Mouse (Mus musculus) embryonic facial prominence, embryonic 13.5 days (tissue): ENCODE measurements around the gene Sh3bp5. TPM values are rescaled to one million over a fixed set of nuclear protein-coding genes. Genes with fewer than 3 reads are reported as not detected.

Experiments used
- ATAC-seq: fragments of 200-750 bp; cut with Nextera tagmentation; 2 replicates; pipeline ENCODE4 v1.8.0; 2017; ENCODE audit warnings: low read depth; ENCODE audit not compliant: insufficient number of reproducible peaks, insufficient read depth, low FRiP score, low TSS enrichment
- H3K27ac ChIP-seq: fragments of 300-500 bp; sonication (generic); 2 replicates; pipeline ENCODE4 v1.5.1; 2015; ENCODE audit warnings: moderate library complexity, mild to moderate bottlenecking, inconsistent platforms
- H3K27me3 ChIP-seq: fragments of 300-500 bp; sonication (generic); 2 replicates; pipeline ENCODE4 v1.6.1; 2015; ENCODE audit warnings: mild to moderate bottlenecking, inconsistent platforms
- H3K36me3 ChIP-seq: fragments of 300-500 bp; sonication (generic); 2 replicates; pipeline ENCODE4 v1.6.1; 2015; ENCODE audit warnings: mild to moderate bottlenecking, inconsistent platforms
- H3K4me1 ChIP-seq: fragments of 300-500 bp; sonication (generic); 2 replicates; pipeline ENCODE4 v1.6.1; 2015; ENCODE audit warnings: inconsistent platforms
- H3K4me2 ChIP-seq: fragments of 300-500 bp; sonication (generic); 2 replicates; pipeline ENCODE4 v1.6.1; 2015; ENCODE audit warnings: moderate library complexity, mild to moderate bottlenecking, inconsistent platforms
- H3K4me3 ChIP-seq: fragments of 300-500 bp; sonication (generic); 2 replicates; pipeline ENCODE4 v1.5.1; 2015; ENCODE audit warnings: mild to moderate bottlenecking, inconsistent platforms
- H3K9ac ChIP-seq: fragments of 300-500 bp; sonication (generic); 2 replicates; pipeline ENCODE4 v1.6.1; 2015; ENCODE audit warnings: mild to moderate bottlenecking, inconsistent platforms
- H3K9me3 ChIP-seq: fragments of 300-500 bp; sonication (generic); 2 replicates; pipeline ENCODE4 v1.6.1; 2016; ENCODE audit warnings: inconsistent platforms
- WGBS: fragments of 180-500 bp; shearing (Covaris S2); methylation state at CpG from one replicate; pipeline ENCODE4 v1.1.7; 2015; ENCODE audit warnings: mixed read lengths; 5-methylcytosine and 5-hydroxymethylcytosine counted together
- polyA plus RNA-seq: library from polyadenylated mRNA; unstranded; fragments of >200 nt; fragmentation: Nextera tagmentation; extraction: Ambion mirVana; gene quantifications from 2 replicates; pipeline ENCODE4 v1.2.1, GENCODE M21; 2015

Gene Sh3bp5
- polyA plus RNA-seq, 1 experiment from 2014 or later, result 40.1 TPM

- H3K36me3 ChIP-seq, result no peaks in the 10 kb centered on the region
- H3K4me3 ChIP-seq, result no peak overlapping the region
- H3K27me3 ChIP-seq, result no peaks in the 10 kb centered on the region
- H3K27ac ChIP-seq, result no peak overlapping the region
- H3K4me1 ChIP-seq, result peaks cover 40% of the 10 kb centered on the region
- 77% methylated on average over 16 of the region's 16 CpGs for WGBS
- ATAC-seq, result no peak
- no peak overlapping the region for H3K4me2 ChIP-seq
- H3K9me3 ChIP-seq, result no peaks in the 10 kb centered on the region
- H3K9ac ChIP-seq, result no peak overlapping the region
These were observed 18.9 kb downstream of the Sh3bp5 start for GRCm38 (mm10) chr14:31416835-31417549.

- ATAC-seq, result no peak
- Histone ChIP-seq H3K36me3 (peaks cover under 1% of the 10 kb centered on the region; the same call in 1 of the 2 replicates), H3K4me1 (peaks cover 40% of the 10 kb centered on the region), H3K9me3 (no peaks in the 10 kb centered on the region), H3K9ac (no peak overlapping the region), H3K27ac (no peak overlapping the region), H3K4me2 (no peak overlapping the region), H3K27me3 (no peaks in the 10 kb centered on the region), H3K4me3 (no peak overlapping the region)
- 78% methylated on average over 3 of the region's 3 CpGs for WGBS
These were observed 19.5 kb downstream of the Sh3bp5 start for GRCm38 (mm10) chr14:31416411-31416810.

GRCm38 (mm10) chr14:31414967-31415376 is 20.9 kb downstream of the Sh3bp5 start:
- 61% methylated on average over 7 of the region's 7 CpGs for WGBS
- Histone ChIP-seq H3K27ac (no peak overlapping the region), H3K9ac (no peak overlapping the region)

GRCm38 (mm10) chr14:31414235-31414966 is 21.5 kb downstream of the Sh3bp5 start:
- H3K4me1 ChIP-seq, result peaks cover 43% of the 10 kb centered on the region
- H3K27ac ChIP-seq, result no peak overlapping the region
- no peak overlapping the region for H3K4me3 ChIP-seq
- H3K36me3 ChIP-seq, result peaks cover 13% of the 10 kb centered on the region
- WGBS, result 61% methylated on average over 10 of the region's 10 CpGs
- no peaks in the 10 kb centered on the region for H3K27me3 ChIP-seq
- no peak overlapping the region for H3K9ac ChIP-seq
- H3K4me2 ChIP-seq, result no peak overlapping the region
- no peaks in the 10 kb centered on the region for H3K9me3 ChIP-seq
- ATAC-seq, result no peak

More at GRCm38 (mm10) chr14:31414967-31415376, 20.9 kb downstream of the Sh3bp5 start:
- Histone ChIP-seq H3K4me2 (no peak overlapping the region), H3K27me3 (no peaks in the 10 kb centered on the region), H3K9me3 (no peaks in the 10 kb centered on the region), H3K4me3 (no peak overlapping the region), H3K36me3 (peaks cover 13% of the 10 kb centered on the region), H3K4me1 (peaks cover 43% of the 10 kb centered on the region)
- no peak for ATAC-seq

- Histone ChIP-seq H3K27ac (no peak overlapping the region), H3K4me3 (no peak overlapping the region), H3K27me3 (no peaks in the 10 kb centered on the region), H3K9me3 (no peaks in the 10 kb centered on the region), H3K9ac (no peak overlapping the region), H3K36me3 (peaks cover 13% of the 10 kb centered on the region), H3K4me2 (no peak overlapping the region), H3K4me1 (peaks cover 45% of the 10 kb centered on the region)
- 29% methylated on average over 6 of the region's 6 CpGs for WGBS
- no peak for ATAC-seq
These were observed 22.3 kb downstream of the Sh3bp5 start for GRCm38 (mm10) chr14:31413475-31414086.

GRCm38 (mm10) chr14:31412651-31413056 is 23.2 kb downstream of the Sh3bp5 start:
- H3K4me2 ChIP-seq, result no peak overlapping the region
- peaks cover 13% of the 10 kb centered on the region for H3K36me3 ChIP-seq
- no peak overlapping the region for H3K9ac ChIP-seq
- no peak overlapping the region for H3K27ac ChIP-seq
- H3K9me3 ChIP-seq, result no peaks in the 10 kb centered on the region
- peaks cover 38% of the 10 kb centered on the region for H3K4me1 ChIP-seq
- no peak overlapping the region for H3K4me3 ChIP-seq
- 62% methylated on average over 10 of the region's 10 CpGs for WGBS
- no peak for ATAC-seq
- no peaks in the 10 kb centered on the region for H3K27me3 ChIP-seq

- H3K27ac ChIP-seq, result no peak overlapping the region
- WGBS, result 74% methylated on average over 4 of the region's 4 CpGs
- H3K36me3 ChIP-seq, result peaks cover 15% of the 10 kb centered on the region
- no peak overlapping the region for H3K4me3 ChIP-seq
- peaks cover 34% of the 10 kb centered on the region for H3K4me1 ChIP-seq
- no peak overlapping the region for H3K9ac ChIP-seq
- H3K9me3 ChIP-seq, result no peaks in the 10 kb centered on the region
- H3K27me3 ChIP-seq, result no peaks in the 10 kb centered on the region
- ATAC-seq, result no peak
- H3K4me2 ChIP-seq, result no peak overlapping the region
These were observed 25.1 kb downstream of the Sh3bp5 start for GRCm38 (mm10) chr14:31410737-31411136.

GRCm38 (mm10) chr14:31410123-31410724 is 25.7 kb downstream of the Sh3bp5 start:
- H3K36me3 ChIP-seq, result peaks cover 15% of the 10 kb centered on the region
- H3K4me1 ChIP-seq, result peaks cover 33% of the 10 kb centered on the region
- no peak overlapping the region for H3K9ac ChIP-seq
- no peak overlapping the region for H3K4me2 ChIP-seq
- H3K4me3 ChIP-seq, result no peak overlapping the region
- no peaks in the 10 kb centered on the region for H3K9me3 ChIP-seq
- no peak for ATAC-seq
- no peaks in the 10 kb centered on the region for H3K27me3 ChIP-seq
- 78% methylated on average over 9 of the region's 9 CpGs for WGBS
- H3K27ac ChIP-seq, result no peak overlapping the region

- Histone ChIP-seq H3K27me3 (no peaks in the 10 kb centered on the region), H3K9ac (no peak overlapping the region), H3K4me2 (no peak overlapping the region), H3K27ac (no peak overlapping the region), H3K4me3 (no peak overlapping the region), H3K9me3 (no peaks in the 10 kb centered on the region), H3K36me3 (peaks cover 19% of the 10 kb centered on the region), H3K4me1 (peaks cover 18% of the 10 kb centered on the region)
- 38% methylated on average over 8 of the region's 8 CpGs for WGBS
- ATAC-seq, result no peak
These were observed 27.2 kb downstream of the Sh3bp5 start for GRCm38 (mm10) chr14:31408666-31409065.

GRCm38 (mm10) chr14:31407911-31408604 is 27.8 kb downstream of the Sh3bp5 start:
- no peak overlapping the region for H3K27ac ChIP-seq

GRCm38 (mm10) chr14:31407208-31407607 is 28.7 kb downstream of the Sh3bp5 start:
- no peak overlapping the region for H3K27ac ChIP-seq
- H3K27me3 ChIP-seq, result no peaks in the 10 kb centered on the region
- H3K36me3 ChIP-seq, result peaks cover 19% of the 10 kb centered on the region
- H3K9me3 ChIP-seq, result no peaks in the 10 kb centered on the region
- H3K4me1 ChIP-seq, result peaks cover 8% of the 10 kb centered on the region; the same call in 1 of the 2 replicates
- H3K4me3 ChIP-seq, result no peak overlapping the region
- no peak overlapping the region for H3K9ac ChIP-seq
- ATAC-seq, result no peak
- WGBS, result 71% methylated on average over 15 of the region's 15 CpGs
- H3K4me2 ChIP-seq, result no peak overlapping the region

More at GRCm38 (mm10) chr14:31407911-31408604, 27.8 kb downstream of the Sh3bp5 start:
- 46% methylated on average over 6 of the region's 6 CpGs for WGBS
- H3K9ac ChIP-seq, result no peak overlapping the region
- peaks cover 19% of the 10 kb centered on the region for H3K36me3 ChIP-seq
- no peaks in the 10 kb centered on the region for H3K27me3 ChIP-seq
- peaks cover 14% of the 10 kb centered on the region for H3K4me1 ChIP-seq
- H3K9me3 ChIP-seq, result no peaks in the 10 kb centered on the region
- no peak overlapping the region for H3K4me3 ChIP-seq
- no peak for ATAC-seq
- H3K4me2 ChIP-seq, result no peak overlapping the region
